Mouse (Mus musculus) heart, embryonic 10.5 days (tissue): Measurements from ENCODE around the gene Kdm5b. TPM values are rescaled to one million over a fixed set of nuclear protein-coding genes. Genes with fewer than 3 reads are reported as not detected.
"Not testable (repeated sequence)": the region's sequence is repeated elsewhere in the genome, so short reads cannot be mapped to it uniquely, and the experiment has no call there.

ENCODE experiments used
- DNase-seq: peaks from one replicate; pipeline ENCODE4 v3.0.0-alpha.2; 2017; ENCODE audit warnings: low spot score
- H3K27ac ChIP-seq: fragments of 300-500 bp; sonication (generic); 2 replicates; pipeline ENCODE4 v1.5.1; 2016; ENCODE audit warnings: mild to moderate bottlenecking
- H3K27me3 ChIP-seq: fragments of 300-500 bp; sonication (generic); 2 replicates; pipeline ENCODE4 v1.6.1; 2016; ENCODE audit warnings: mild to moderate bottlenecking; ENCODE audit not compliant: poor library complexity, insufficient read depth, severe bottlenecking
- H3K36me3 ChIP-seq: fragments of 300-500 bp; sonication (generic); 2 replicates; pipeline ENCODE4 v1.6.1; 2016; ENCODE audit warnings: mild to moderate bottlenecking, moderate library complexity
- H3K4me1 ChIP-seq: fragments of 300-500 bp; sonication (generic); 2 replicates; pipeline ENCODE4 v1.6.1; 2016; ENCODE audit warnings: mild to moderate bottlenecking
- H3K4me3 ChIP-seq: fragments of 300-500 bp; sonication (generic); 2 replicates; pipeline ENCODE4 v1.5.1; 2016; ENCODE audit warnings: mild to moderate bottlenecking, moderate library complexity
- H3K9me3 ChIP-seq: fragments of 300-500 bp; sonication (generic); 2 replicates; pipeline ENCODE4 v1.6.1; 2016; ENCODE audit warnings: mild to moderate bottlenecking, moderate library complexity
- WGBS: fragments of 180-500 bp; shearing (Covaris S2); methylation state at CpG from one replicate; pipeline ENCODE4 v1.1.7; 2016; 5-methylcytosine and 5-hydroxymethylcytosine counted together
- polyA plus RNA-seq: library from polyadenylated mRNA; unstranded; fragments of >200 nt; fragmentation: Nextera tagmentation; extraction: Ambion mirVana; gene quantifications from 2 replicates; pipeline ENCODE4 v1.2.1, GENCODE M21; 2016

Gene Kdm5b
- polyA plus RNA-seq, result 28.9 and 42.5 TPM in 2 replicates

DNA sequence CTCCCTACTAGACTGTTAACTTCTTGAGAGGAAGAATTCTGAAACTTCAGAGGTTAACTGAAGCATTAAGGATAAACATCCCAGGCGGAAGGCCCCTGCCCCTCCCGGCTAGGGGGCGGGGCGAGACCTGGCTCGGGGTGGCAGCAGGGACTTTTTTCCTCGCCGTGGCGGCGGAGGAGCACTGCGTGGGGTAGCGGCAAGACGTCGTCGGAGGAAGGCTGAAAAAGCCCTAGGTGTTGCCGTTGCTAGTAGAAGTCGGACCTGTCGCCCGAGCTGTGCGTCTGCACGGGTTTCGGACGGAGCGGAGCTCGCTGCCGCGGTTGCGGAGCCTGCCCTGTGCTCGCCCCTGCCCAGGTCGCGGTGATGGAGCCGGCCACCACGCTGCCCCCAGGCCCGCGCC lies at the start of gene Kdm5b:
Gene Kdm5b, plus strand, starts transcription at position 196 of the 400 bp plus-strand sequence.
- Histone ChIP-seq H3K27me3 (no peaks in the 10 kb centered on the region), H3K4me1 (peaks cover 31% of the 10 kb centered on the region), H3K36me3 (no peaks in the 10 kb centered on the region), H3K4me3 (peak within 1 kb of the TSS; percentile 100), H3K27ac (peak within 1 kb of the TSS; percentile 99), H3K9me3 (no peaks in the 10 kb centered on the region)
- under 1% methylated on average over 34 of the region's 34 CpGs for WGBS
- peak; percentile 92 for DNase-seq

DNA sequence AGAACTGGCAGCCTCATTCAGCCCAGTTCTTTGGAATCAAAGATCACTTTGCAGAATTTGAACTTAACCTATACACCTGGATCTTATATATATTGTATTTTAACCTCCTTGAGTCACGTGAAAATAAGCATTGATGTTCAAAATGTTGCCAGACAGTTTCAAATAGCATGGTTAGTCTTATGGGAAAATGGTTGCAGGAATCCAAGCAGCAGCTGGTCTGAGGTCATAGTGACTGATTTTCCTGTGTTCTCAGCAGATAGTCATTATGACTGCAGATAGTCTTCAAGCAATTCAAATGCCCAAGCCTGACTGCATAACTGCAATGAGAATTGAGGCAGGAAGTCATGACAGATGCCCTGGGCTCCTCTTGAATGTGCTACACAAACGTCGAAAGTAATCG lies 47.8 kb upstream of the Kdm5b start:
- WGBS, result 73% methylated on average over 4 of the region's 4 CpGs
- Histone ChIP-seq H3K27ac (no peak overlapping the region), H3K4me3 (no peak overlapping the region), H3K27me3 (peaks cover 39% of the 10 kb centered on the region), H3K4me1 (peaks cover 22% of the 10 kb centered on the region), H3K36me3 (peaks cover 22% of the 10 kb centered on the region), H3K9me3 (no peaks in the 10 kb centered on the region)
- DNase-seq, result no peak

DNA sequence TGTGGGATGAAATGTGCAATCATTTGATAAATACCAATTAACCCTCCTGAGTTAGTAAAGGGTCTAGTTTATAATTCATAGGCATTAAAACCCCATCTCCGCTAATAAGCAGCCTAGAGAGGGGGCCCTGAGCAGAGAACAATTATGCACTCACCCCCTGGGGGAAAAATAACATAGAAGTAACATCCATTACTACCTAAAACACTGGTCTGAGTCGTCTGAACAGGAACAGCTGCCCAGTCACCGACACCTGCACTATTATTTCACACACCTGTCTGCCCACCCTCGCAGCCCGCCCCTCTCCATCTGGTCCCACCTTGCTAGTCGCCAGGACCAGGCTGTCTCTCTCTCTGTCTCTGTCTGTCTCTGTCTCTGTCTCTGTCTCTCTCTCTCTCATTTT lies 47.4 kb upstream of the Kdm5b start:
- peaks cover 22% of the 10 kb centered on the region for H3K4me1 ChIP-seq
- H3K9me3 ChIP-seq, result no peaks in the 10 kb centered on the region
- H3K4me3 ChIP-seq, result peak overlapping the region; percentile 68; the same call in 1 of the 2 replicates
- DNase-seq, result no peak
- peaks cover 39% of the 10 kb centered on the region for H3K27me3 ChIP-seq
- WGBS, result 52% methylated on average over 6 of the region's 6 CpGs
- no peak overlapping the region for H3K27ac ChIP-seq
- peaks cover 18% of the 10 kb centered on the region for H3K36me3 ChIP-seq

DNA sequence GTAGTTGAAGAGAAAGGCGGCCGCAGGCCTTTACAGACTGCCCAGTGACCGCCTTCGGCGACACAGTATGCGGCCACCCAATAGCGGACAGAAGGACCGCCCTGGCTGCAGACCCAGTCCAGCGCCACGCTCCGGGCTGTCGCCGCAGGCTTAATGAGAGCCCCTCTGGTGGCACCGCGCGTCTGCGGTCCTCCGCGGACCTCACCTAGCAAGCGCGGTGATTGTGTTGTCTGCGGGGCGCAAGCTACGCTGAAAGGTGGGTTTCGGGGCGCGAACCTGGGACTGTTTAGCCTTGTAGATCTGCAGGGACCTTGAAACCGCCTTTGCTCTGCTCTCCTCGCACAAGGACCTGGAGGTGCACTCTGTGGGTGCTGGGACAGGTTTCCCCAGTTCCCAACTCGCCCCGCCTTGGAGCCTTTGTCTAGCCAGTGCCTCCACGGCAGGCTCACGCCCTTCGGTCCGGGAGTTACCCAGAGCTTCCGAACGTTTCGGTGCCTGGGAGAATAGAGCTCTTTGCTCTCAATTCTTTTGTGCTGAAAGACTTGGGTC lies 46.6 kb upstream of the Kdm5b start:
- Histone ChIP-seq H3K4me3 (peak overlapping the region; percentile 68), H3K36me3 (peaks cover 9% of the 10 kb centered on the region), H3K9me3 (no peaks in the 10 kb centered on the region), H3K4me1 (peaks cover 22% of the 10 kb centered on the region), H3K27ac (peak overlapping the region; percentile 69), H3K27me3 (peaks cover 39% of the 10 kb centered on the region)
- WGBS, result 1% methylated on average over 38 of the region's 38 CpGs
- no peak for DNase-seq

DNA sequence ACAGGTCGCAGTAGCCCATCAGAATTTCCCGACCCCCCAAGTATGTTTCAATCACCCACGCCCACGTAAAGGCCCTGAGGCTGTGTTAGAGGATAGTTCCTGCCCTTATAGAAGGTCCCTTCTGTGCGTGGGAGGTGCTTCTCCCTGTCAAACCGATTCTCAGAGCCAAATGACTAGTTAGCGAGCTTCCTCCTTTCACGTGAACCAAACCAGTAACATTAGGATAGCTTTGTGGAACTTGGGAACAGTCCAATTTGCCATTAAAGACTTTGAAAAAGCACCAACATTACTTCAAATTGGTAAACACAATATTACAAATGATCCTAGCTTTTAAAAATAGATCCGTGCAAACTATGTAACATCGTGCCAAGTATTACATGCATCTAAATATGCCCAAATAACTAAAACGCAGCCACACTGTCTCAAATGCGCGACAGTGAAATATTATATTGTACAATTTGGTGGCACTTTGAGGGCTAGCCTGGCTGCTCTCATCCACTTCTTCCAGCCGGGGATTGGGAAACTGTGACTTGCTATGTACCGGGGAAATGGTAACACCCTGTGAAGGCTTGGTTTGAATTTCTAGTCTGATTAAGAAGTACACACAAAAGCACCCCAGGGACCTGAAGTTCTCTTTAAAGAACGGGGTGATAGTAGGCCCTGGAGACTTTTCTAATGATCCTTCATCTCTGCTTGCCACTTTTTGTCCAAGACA lies 45.9 kb upstream of the Kdm5b start:
- Histone ChIP-seq H3K9me3 (no peaks in the 10 kb centered on the region), H3K4me3 (peak overlapping the region; percentile 68), H3K27me3 (peaks cover 39% of the 10 kb centered on the region), H3K4me1 (peaks cover 22% of the 10 kb centered on the region), H3K27ac (no peak overlapping the region), H3K36me3 (peaks cover 6% of the 10 kb centered on the region; the same call in 1 of the 2 replicates)
- no peak for DNase-seq
- 49% methylated on average over 16 of the region's 16 CpGs for WGBS

DNA sequence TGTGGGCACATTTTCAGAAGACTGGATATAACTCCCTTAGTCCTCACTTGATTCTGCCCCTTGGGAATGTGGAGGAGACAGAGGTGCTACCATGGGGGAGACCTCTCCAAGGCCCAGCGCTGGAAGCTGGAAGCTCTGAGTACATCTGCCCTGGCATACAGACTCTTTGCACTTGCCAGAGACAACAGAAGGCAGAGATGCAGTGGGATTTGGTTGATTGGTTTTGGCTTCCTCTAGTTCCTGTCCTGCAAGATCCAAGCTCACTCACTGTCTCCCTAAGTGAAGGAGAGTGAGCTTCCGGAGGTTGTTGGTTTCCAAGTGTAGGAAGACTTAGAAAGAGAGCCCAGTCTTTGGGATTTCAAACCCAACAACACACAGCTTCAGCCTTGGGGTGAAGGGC lies 44.1 kb upstream of the Kdm5b start:
- H3K27me3 ChIP-seq, result peaks cover 39% of the 10 kb centered on the region
- H3K27ac ChIP-seq, result 0 out of 2 replicates have a peak overlapping the region, but pooled peaks have one; percentile 33
- no peaks in the 10 kb centered on the region for H3K36me3 ChIP-seq
- no peak for DNase-seq
- peaks cover 22% of the 10 kb centered on the region for H3K4me1 ChIP-seq
- WGBS, result 65% methylated on average over 2 of the region's 2 CpGs
- no peak overlapping the region for H3K4me3 ChIP-seq
- no peaks in the 10 kb centered on the region for H3K9me3 ChIP-seq

DNA sequence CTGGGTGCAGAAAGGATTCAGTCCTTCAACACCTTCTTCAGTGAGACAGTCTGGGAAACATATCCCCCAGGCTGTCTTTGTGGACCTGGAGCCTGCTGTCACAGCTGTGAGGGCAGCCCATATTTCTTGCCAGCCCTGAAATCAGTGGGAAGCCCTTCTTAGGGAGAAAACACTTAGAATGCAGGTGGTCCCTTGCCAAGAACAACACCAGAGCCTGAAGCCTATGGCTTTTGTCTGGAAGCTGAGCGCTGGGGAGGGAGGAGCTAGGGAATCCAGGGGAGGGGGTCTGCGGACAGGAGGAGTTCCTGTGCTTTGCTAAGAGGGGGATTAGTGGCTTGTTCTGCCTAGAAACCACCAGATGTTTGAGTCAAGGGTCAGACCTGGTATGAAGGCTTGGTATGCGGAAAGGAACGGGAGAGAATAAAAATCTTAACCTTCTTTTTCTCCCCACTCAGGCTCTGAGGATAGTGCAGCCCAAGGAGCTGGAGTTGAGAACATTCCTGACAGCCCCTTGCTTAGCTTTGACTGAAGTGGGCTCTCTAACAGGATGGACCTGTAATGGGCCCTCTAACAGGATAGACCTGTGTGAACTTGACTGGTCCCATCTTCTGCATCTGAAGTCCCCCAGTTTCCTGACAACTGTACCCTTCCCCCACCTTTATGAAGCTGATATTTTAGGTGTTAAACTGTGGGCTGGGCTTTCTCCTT lies 43.3 kb upstream of the Kdm5b start:
- H3K27ac ChIP-seq, result peak overlapping the region; percentile 33
- peaks cover 35% of the 10 kb centered on the region for H3K27me3 ChIP-seq
- no peak overlapping the region for H3K4me3 ChIP-seq
- H3K9me3 ChIP-seq, result no peaks in the 10 kb centered on the region
- peak; percentile 78 for DNase-seq
- no peaks in the 10 kb centered on the region for H3K36me3 ChIP-seq
- H3K4me1 ChIP-seq, result peaks cover 22% of the 10 kb centered on the region
- 26% methylated on average over 4 of the region's 4 CpGs for WGBS

DNA sequence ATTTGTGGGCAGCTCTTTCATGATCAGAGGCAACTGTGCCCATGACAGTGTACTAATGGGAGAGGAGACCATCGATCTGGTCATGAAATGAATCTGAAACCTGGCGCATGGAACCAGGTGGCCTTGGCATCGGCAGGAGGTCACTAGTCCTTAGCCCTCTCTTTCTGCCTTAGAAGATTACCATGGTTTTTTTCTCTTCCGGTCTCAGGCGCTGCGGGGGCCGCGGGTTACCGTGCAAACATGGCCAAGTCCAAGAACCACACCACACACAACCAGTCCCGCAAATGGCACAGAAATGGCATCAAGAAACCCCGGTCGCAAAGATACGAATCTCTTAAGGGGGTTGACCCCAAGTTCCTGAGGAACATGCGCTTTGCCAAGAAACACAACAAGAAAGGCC lies 42.1 kb upstream of the Kdm5b start:
- Histone ChIP-seq H3K4me1 (peaks cover 22% of the 10 kb centered on the region), H3K27me3 (peaks cover 25% of the 10 kb centered on the region)
- H3K36me3 ChIP-seq, H3K9me3 ChIP-seq, H3K4me3 ChIP-seq, H3K27ac ChIP-seq, DNase-seq: not testable (repeated sequence)
- 89% methylated on average over 14 of the region's 14 CpGs for WGBS

DNA sequence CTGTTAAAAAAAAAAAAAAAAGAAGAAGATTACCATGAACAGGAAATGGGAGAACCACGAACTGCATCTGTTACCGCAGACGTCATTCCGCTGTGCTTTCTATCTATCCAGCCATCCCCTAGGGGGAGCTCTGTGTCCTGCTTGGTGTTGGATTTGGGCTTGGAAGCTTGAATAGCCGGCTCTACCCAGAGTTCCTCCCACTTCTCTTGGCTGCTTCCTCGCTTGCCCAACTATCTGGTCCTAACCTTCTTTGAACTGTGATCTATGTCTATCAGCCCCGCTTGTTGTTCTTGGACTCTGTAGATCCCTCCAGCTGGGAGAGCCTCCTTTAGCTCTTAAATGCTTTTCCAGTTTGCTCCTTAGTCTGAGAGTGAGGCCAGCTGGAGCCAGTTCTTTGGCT lies 41.3 kb upstream of the Kdm5b start:
- 7% methylated on average over 7 of the region's 7 CpGs for WGBS
- H3K4me3 ChIP-seq, result no peak overlapping the region
- H3K9me3 ChIP-seq, result no peaks in the 10 kb centered on the region

DNA sequence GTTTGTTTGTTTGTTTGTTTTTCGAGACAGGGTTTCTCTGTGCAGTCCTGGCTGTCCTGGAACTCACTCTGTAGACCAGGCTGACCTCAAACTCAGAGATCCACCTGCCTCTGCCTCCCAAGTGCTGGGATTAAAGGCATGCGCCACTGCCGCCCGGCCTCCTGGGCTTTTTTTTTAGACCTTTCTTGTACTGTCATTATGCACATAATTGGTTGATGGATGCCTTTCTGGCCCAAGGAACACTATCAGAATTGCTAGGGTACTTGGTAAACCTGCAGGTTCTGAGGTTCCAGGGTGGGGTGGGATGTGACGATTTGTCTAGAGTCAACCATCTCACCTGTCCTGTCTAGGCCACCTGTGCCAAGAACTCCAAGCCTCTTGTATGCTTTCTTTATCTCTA lies 40.8 kb upstream of the Kdm5b start:
- H3K27me3 ChIP-seq, result peaks cover 12% of the 10 kb centered on the region
- peaks cover 13% of the 10 kb centered on the region for H3K4me1 ChIP-seq
- 88% methylated on average over 5 of the region's 5 CpGs for WGBS
- not testable (repeated sequence) for DNase-seq, H3K27ac ChIP-seq, H3K4me3 ChIP-seq, H3K9me3 ChIP-seq, H3K36me3 ChIP-seq

More for the DNA sequence above, 41.3 kb upstream of the Kdm5b start:
- Histone ChIP-seq H3K36me3 (no peaks in the 10 kb centered on the region), H3K4me1 (peaks cover 15% of the 10 kb centered on the region), H3K27ac (no peak overlapping the region), H3K27me3 (peaks cover 17% of the 10 kb centered on the region)
- DNase-seq, result peak; percentile 87

DNA sequence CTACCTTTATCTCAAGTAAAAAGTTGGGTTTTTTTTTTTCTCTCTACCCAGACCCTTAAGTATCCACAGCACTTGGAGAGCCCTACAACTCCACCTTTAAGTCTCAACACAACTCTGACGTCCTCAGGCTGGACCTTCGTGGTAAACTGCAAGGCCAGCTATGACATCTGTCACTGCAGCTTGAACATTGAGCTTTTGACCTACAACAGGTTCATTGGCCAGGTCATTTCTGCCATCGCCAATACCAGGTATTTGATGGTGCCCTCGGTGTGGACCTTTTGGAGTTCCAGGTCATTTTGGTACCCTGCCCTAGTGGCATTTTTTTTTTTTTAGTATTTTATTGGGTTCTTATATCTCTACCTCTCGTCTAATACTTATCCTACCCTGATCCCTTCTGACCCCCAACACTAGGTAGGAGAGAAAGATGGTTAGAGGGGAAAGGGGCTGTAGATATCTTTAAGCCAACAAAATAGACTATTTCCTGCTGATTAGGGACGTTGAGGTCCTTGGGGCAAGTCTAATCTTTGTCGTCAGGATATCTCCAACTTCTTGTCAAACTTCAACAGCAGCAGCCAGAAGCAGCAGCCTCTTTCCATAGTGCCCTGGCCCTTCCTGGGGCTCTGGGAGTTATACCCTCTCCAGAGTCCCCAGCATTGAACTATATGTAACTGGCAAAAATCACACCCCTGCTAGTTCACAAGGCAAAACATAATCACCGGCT lies 39.8 kb upstream of the Kdm5b start:
- no peak for DNase-seq
- no peaks in the 10 kb centered on the region for H3K9me3 ChIP-seq
- peaks cover 2% of the 10 kb centered on the region; the same call in 1 of the 2 replicates for H3K27me3 ChIP-seq
- H3K4me1 ChIP-seq, result peaks cover 13% of the 10 kb centered on the region
- H3K36me3 ChIP-seq, result no peaks in the 10 kb centered on the region
- H3K4me3 ChIP-seq, result no peak overlapping the region
- 59% methylated on average over 8 of the region's 8 CpGs for WGBS
- no peak overlapping the region for H3K27ac ChIP-seq

DNA sequence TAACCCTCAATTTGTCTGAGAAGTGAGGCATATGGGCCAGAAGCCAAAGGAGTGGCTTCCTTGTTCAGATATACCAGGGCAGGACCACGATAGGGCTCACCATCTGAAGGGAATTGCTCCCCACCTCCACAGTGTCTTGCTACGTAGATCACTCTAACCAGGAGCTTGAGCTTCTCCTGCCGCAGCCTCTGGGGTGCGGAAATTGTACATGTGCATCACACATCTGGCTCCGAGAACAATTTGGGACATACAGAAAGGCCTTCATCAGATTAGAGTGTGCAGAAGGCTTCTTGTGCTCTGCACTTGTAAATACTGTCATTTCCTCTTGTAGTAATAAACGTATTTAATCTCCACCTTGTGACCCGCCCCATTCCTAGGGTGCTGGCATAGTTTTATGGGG lies 38.8 kb upstream of the Kdm5b start:
- no peak for DNase-seq
- WGBS, result 83% methylated on average over 7 of the region's 7 CpGs

More for the DNA sequence above, 38.8 kb upstream of the Kdm5b start:
- Histone ChIP-seq H3K4me1 (peaks cover 9% of the 10 kb centered on the region), H3K27me3 (no peaks in the 10 kb centered on the region), H3K36me3 (no peaks in the 10 kb centered on the region), H3K9me3 (no peaks in the 10 kb centered on the region), H3K27ac (no peak overlapping the region), H3K4me3 (no peak overlapping the region)
